Mouse (Mus musculus): ENCODE measurements around the gene Cd40. TPM values are rescaled to one million over a fixed set of nuclear protein-coding genes. Genes with fewer than 3 reads are reported as not detected.

Gene Cd40
- polyA plus RNA-seq, 1 experiment, result 6.4 TPM

DNA sequence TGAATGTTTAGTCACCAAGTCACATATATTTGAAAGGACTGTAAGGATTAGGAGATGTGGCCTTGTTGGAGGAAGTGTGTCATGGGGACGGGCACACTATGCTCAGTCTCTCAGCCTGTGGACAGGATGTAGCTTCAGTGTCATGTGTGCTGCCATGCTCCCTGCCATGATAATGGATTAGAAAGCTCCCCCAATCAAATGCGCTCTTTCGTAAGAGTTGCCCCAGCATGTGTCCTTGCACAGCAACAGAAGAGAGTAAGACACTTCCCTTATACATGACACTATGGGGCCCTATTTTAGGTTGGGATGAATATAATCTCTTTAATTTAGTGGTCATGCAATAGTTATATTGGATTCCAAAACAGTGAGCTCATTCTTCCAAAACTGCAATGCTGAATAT, 34.9 kb upstream of the Cd40 start:
- H3K27me3 ChIP-seq (ENCODE audit: control insufficient read depth, insufficient read depth, low read length), result no peaks in the 10 kb centered on the region
- H3K4me3 ChIP-seq (ENCODE audit: low read depth, low read length), result no peak overlapping the region
- peaks cover 15% of the 10 kb centered on the region for H3K36me3 ChIP-seq (ENCODE audit: control insufficient read depth, insufficient read depth, low read length)
- 90% methylated on average over 3 of the region's 3 CpGs for WGBS
- no peak for TF ChIP-seq POLR2A (IDR thresholded peaks at IDR 0.05; ENCODE audit: low read depth, low read length)
- no peak for TF ChIP-seq CTCF (IDR thresholded peaks at IDR 0.05; ENCODE audit: extremely low read depth, insufficient read length, insufficient replicate concordance, low read depth, low read length)
- no peaks in the 10 kb centered on the region for H3K4me1 ChIP-seq (ENCODE audit: control insufficient read depth, insufficient read depth, insufficient read length, low read length)
- H3K27ac ChIP-seq (ENCODE audit: insufficient read depth, low read depth, low read length), result no peak overlapping the region

DNA sequence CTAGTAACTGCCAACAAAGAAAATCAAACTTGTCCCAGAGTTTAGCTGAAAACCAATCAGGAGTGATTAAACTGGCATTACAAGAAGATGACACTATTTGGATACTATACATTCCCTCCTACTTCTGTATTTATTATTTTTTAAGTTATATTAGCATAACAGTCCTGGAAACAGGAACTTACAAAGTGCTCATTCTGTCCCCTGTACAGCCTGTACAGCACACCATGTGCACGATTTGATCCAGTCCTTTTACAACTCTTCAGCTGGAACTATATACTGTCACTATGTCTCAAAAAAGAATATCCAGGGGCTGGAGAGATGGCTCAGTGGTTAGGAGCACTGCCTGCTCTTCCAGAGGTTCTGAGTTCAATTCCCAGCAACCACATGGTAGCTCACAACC, 28.3 kb upstream of the Cd40 start:
- H3K27me3 ChIP-seq (ENCODE audit: control insufficient read depth, insufficient read depth, low read length), result no peaks in the 10 kb centered on the region
- H3K4me1 ChIP-seq (ENCODE audit: control insufficient read depth, insufficient read depth, insufficient read length, low read length), result no peaks in the 10 kb centered on the region
- WGBS, result 3% methylated on average over 1 of the region's 1 CpGs
- no peak overlapping the region for H3K27ac ChIP-seq (ENCODE audit: insufficient read depth, low read depth, low read length)
- no peak overlapping the region for H3K4me3 ChIP-seq (ENCODE audit: low read depth, low read length)
- peaks cover 4% of the 10 kb centered on the region for H3K36me3 ChIP-seq (ENCODE audit: control insufficient read depth, insufficient read depth, low read length)
- TF ChIP-seq CTCF (IDR thresholded peaks at IDR 0.05; ENCODE audit: extremely low read depth, insufficient read length, insufficient replicate concordance, low read depth, low read length) (no peak), POLR2A (IDR thresholded peaks at IDR 0.05; ENCODE audit: low read depth, low read length) (no peak)

DNA sequence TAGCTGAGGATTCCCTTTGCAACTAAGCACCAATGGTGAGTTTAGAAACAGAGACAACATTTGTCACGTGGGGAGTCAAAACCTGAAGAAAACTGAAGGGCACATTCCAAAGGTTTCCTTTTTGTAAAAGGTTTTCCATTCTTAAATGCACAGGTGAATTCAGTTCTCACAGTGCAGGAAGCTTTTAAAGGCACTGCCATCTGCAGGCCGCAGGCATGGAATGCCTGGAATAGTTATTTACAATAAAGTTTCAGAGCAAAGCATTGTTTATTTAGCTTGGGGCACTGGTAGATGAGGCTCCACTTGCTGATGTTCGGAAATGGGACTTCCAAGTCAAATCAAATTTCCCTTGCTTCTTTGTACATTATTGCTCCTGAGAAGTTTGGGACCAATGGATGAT, 22.9 kb upstream of the Cd40 start:
- 39% methylated on average over 3 of the region's 3 CpGs for WGBS
- H3K27me3 ChIP-seq (ENCODE audit: control insufficient read depth, insufficient read depth, low read length), result no peaks in the 10 kb centered on the region
- H3K4me1 ChIP-seq (ENCODE audit: control insufficient read depth, insufficient read depth, insufficient read length, low read length), result no peaks in the 10 kb centered on the region
- no peak overlapping the region for H3K4me3 ChIP-seq (ENCODE audit: low read depth, low read length)
- H3K36me3 ChIP-seq (ENCODE audit: control insufficient read depth, insufficient read depth, low read length), result no peaks in the 10 kb centered on the region
- H3K27ac ChIP-seq (ENCODE audit: insufficient read depth, low read depth, low read length), result no peak overlapping the region
- TF ChIP-seq CTCF (IDR thresholded peaks at IDR 0.05; ENCODE audit: extremely low read depth, insufficient read length, insufficient replicate concordance, low read depth, low read length) (no peak), POLR2A (IDR thresholded peaks at IDR 0.05; ENCODE audit: low read depth, low read length) (no peak)

DNA sequence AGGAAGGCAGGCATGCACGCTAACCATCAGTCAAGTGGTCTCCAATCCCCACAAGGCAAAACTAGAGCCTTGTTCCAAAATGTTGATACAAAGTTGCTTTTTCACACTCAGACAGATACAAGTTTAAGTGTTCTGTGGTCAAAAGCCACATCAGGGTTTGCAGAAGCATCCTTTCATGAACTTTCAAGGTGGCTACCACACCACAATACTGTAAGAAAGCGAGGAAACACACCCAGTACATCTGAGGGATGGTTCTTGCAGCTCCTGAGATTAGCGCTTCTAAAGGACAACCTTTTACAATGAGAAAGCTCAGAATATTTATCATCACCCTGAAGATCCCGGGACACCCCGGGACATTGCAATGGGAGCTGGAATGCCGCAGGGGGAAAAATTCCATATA, 22.1 kb upstream of the Cd40 start:
- WGBS, result 34% methylated on average over 6 of the region's 6 CpGs
- H3K27me3 ChIP-seq (ENCODE audit: control insufficient read depth, insufficient read depth, low read length), result no peaks in the 10 kb centered on the region
- H3K4me1 ChIP-seq (ENCODE audit: control insufficient read depth, insufficient read depth, insufficient read length, low read length), result no peaks in the 10 kb centered on the region
- no peak overlapping the region for H3K27ac ChIP-seq (ENCODE audit: insufficient read depth, low read depth, low read length)
- H3K36me3 ChIP-seq (ENCODE audit: control insufficient read depth, insufficient read depth, low read length), result no peaks in the 10 kb centered on the region
- TF ChIP-seq POLR2A (IDR thresholded peaks at IDR 0.05; ENCODE audit: low read depth, low read length), result no peak
- TF ChIP-seq CTCF (IDR thresholded peaks at IDR 0.05; ENCODE audit: extremely low read depth, insufficient read length, insufficient replicate concordance, low read depth, low read length), result no peak
- peak overlapping the region; percentile 14; the same call in 1 of the 2 replicates for H3K4me3 ChIP-seq (ENCODE audit: low read depth, low read length)

GRCm38 (mm10) chr2:165034131-165035057, 21.0 kb upstream of the Cd40 start, which contains the start of gene Ncoa5:
Gene Ncoa5, minus strand, starts transcription at chr2:165034867.
- WGBS, result under 1% methylated on average over 103 of the region's 111 CpGs
- H3K27me3 ChIP-seq (ENCODE audit: control insufficient read depth, insufficient read depth, low read length), result no peaks in the 10 kb centered on the region
- H3K4me3 ChIP-seq (ENCODE audit: low read depth, low read length), result peak within 1 kb of the TSS; percentile 95
- no peaks in the 10 kb centered on the region for H3K4me1 ChIP-seq (ENCODE audit: control insufficient read depth, insufficient read depth, insufficient read length, low read length)
- no peaks in the 10 kb centered on the region for H3K36me3 ChIP-seq (ENCODE audit: control insufficient read depth, insufficient read depth, low read length)
- TF ChIP-seq CTCF (IDR thresholded peaks at IDR 0.05; ENCODE audit: extremely low read depth, insufficient read length, insufficient replicate concordance, low read depth, low read length), result 0 out of 2 replicates have a peak, but pooled peaks have one; percentile 9
- peak; percentile 67; the same call in 1 of the 2 replicates for TF ChIP-seq POLR2A (IDR thresholded peaks at IDR 0.05; ENCODE audit: low read depth, low read length)
- peak within 1 kb of the TSS; percentile 62 for H3K27ac ChIP-seq (ENCODE audit: insufficient read depth, low read depth, low read length)

DNA sequence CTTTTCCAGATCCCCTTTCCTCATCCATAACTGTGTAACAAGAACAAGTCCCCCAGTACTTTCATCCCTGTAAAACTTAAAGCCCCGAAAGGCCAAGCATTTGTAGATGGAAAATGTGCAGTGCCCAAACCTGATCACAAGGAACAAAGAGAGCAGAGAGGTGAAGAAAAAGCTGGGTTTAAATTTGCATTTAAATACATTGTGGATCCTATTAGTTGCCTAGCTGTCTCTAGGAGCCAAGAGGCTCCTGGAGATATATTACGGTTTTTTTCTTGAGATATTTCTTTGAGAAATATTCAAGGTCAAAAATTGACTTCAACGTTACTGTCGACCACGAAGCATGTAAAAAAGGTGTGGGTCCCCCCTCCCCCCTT, 20.4 kb upstream of the Cd40 start:
- Histone ChIP-seq H3K27ac (ENCODE audit: insufficient read depth, low read depth, low read length) (no peak overlapping the region), H3K4me1 (ENCODE audit: control insufficient read depth, insufficient read depth, insufficient read length, low read length) (no peaks in the 10 kb centered on the region), H3K27me3 (ENCODE audit: control insufficient read depth, insufficient read depth, low read length) (no peaks in the 10 kb centered on the region), H3K4me3 (ENCODE audit: low read depth, low read length) (peak overlapping the region; percentile 95), H3K36me3 (ENCODE audit: control insufficient read depth, insufficient read depth, low read length) (no peaks in the 10 kb centered on the region)
- TF ChIP-seq CTCF (IDR thresholded peaks at IDR 0.05; ENCODE audit: extremely low read depth, insufficient read length, insufficient replicate concordance, low read depth, low read length) (no peak), POLR2A (IDR thresholded peaks at IDR 0.05; ENCODE audit: low read depth, low read length) (no peak)
- WGBS, result 48% methylated on average over 5 of the region's 5 CpGs

GRCm38 (mm10) chr2:165037415-165037814, 18.0 kb upstream of the Cd40 start:
- TF ChIP-seq POLR2A (IDR thresholded peaks at IDR 0.05; ENCODE audit: low read depth, low read length) (no peak), CTCF (IDR thresholded peaks at IDR 0.05; ENCODE audit: extremely low read depth, insufficient read length, insufficient replicate concordance, low read depth, low read length) (no peak)
- Histone ChIP-seq H3K27me3 (ENCODE audit: control insufficient read depth, insufficient read depth, low read length) (no peaks in the 10 kb centered on the region), H3K4me1 (ENCODE audit: control insufficient read depth, insufficient read depth, insufficient read length, low read length) (no peaks in the 10 kb centered on the region), H3K36me3 (ENCODE audit: control insufficient read depth, insufficient read depth, low read length) (no peaks in the 10 kb centered on the region), H3K4me3 (ENCODE audit: low read depth, low read length) (no peak overlapping the region), H3K27ac (ENCODE audit: insufficient read depth, low read depth, low read length) (no peak overlapping the region)
- WGBS, result 54% methylated on average over 4 of the region's 4 CpGs

All from small intestine, adult 2 months (tissue).